Mouse (Mus musculus) midbrain, embryonic 12.5 days (tissue): ENCODE measurements around the gene Zfpm1. TPM values are rescaled to one million over a fixed set of nuclear protein-coding genes. Genes with fewer than 3 reads are reported as not detected.

ENCODE experiments used
- polyA plus RNA-seq: library from polyadenylated mRNA; unstranded; fragments of >200 nt; fragmentation: Nextera tagmentation; extraction: Ambion mirVana; gene quantifications from 2 replicates; pipeline ENCODE4 v1.2.1, GENCODE M21; 2016

Gene Zfpm1
- polyA plus RNA-seq, 1 experiment from 2014 or later: 3.0 TPM

Other genes starting within 250 kb of the Zfpm1 start
- not detected in 2 replicates for gene Trhr2, start 78.6 kb downstream of the Zfpm1 start, polyA plus RNA-seq
- 68.3 and 74.0 TPM in 2 replicates for gene Zc3h18, start 94.5 kb downstream of the Zfpm1 start, polyA plus RNA-seq
- not detected in 2 replicates for gene Il17c, start 139.9 kb downstream of the Zfpm1 start, polyA plus RNA-seq
- 58.2 and 63.7 TPM in 2 replicates for gene Cyba, start 150.8 kb downstream of the Zfpm1 start, polyA plus RNA-seq
- 45.8 and 47.4 TPM in 2 replicates for gene Mvd, start 161.3 kb downstream of the Zfpm1 start, polyA plus RNA-seq
- not detected in 2 replicates for gene Snai3, start 178.6 kb downstream of the Zfpm1 start, polyA plus RNA-seq
- 36.7 and 37.7 TPM in 2 replicates for gene Rnf166, start 193.9 kb downstream of the Zfpm1 start, polyA plus RNA-seq
- gene Ctu2, start 194.0 kb downstream of the Zfpm1 start, polyA plus RNA-seq: 65.1 and 66.8 TPM in 2 replicates